Comparison of ENCODE assay signal across 8 mouse cellular contexts in the genomic region with DNA sequence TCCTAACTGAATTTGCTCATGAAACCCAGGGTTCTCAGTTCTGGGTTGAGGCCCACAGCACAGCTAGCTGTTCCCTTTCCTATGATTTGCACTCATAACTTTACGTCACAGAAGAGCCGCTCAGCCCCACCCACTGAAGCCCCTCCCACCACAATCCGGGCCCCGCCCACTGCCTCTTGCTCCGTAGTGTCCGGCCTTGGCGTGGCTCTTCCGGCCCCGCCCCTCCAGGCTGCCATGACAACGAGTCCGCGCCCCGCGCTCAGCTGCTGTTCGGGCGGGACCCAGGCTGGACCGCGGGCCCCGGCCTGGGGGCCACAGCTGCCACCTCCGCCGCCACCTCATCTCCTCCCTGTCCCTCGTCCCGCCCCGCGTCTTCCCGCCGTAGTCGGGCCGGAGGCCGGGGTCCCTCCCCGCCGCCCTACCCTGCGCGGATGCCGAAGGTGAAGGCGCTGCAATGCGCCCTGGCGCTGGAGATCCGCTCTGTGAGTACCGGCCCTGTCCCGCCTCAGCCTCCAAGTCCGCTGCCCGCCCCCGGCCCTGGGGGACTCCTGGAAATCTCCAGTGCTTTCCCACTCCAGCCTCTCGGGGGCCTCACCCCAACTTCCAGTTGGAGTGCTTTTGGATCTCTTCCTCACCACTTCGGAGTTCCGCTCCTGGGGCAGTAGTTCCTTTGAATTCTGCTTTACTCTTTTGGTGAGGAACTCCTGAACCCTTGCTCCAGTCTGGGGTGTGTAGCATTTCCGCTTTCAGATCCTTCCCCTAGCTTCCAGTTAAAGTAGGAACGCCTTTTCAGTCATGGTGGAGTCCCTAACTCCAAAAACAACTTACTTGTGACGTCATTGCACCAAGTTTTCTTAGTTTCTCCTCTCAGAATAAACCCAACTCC. TPM values are rescaled to one million over a fixed set of nuclear protein-coding genes. Genes with fewer than 3 reads are reported as not detected.
DNase-seq lines count a peak whose midpoint lies in the region; ATAC-seq lines count a peak whose summit lies in the region.

TSS of gene Spata6 (plus strand) at position 209 of the 886 bp plus-strand sequence.

- H3K9me3 ChIP-seq in intestine, embryonic 16.5 days (ENCODE audit: control insufficient read depth, low read length) = no peaks in the 10 kb centered on the region
- H3K9me3 ChIP-seq in midbrain, embryonic 10.5 days (replicated peaks) = no peaks in the 10 kb centered on the region

- WGBS in intestine, embryonic 16.5 days = under 1% methylated on average over 48 of the region's 50 CpGs
- WGBS in midbrain, embryonic 10.5 days = under 1% methylated on average over 50 of the region's 50 CpGs

- H3K4me1 ChIP-seq in intestine, embryonic 16.5 days (ENCODE audit: control insufficient read depth, insufficient read depth, low read length) = peaks cover 4% of the 10 kb centered on the region
- peaks cover 17% of the 10 kb centered on the region for H3K4me1 ChIP-seq in midbrain, embryonic 10.5 days

- H3K4me2 ChIP-seq in intestine, embryonic 16.5 days (ENCODE audit: low read depth, low read length) = peak within 1 kb of the TSS; percentile 70

- peak; percentile 99 for ATAC-seq in intestine, embryonic 16.5 days

- peak within 1 kb of the TSS; percentile 65 for H3K4me3 ChIP-seq in intestine, embryonic 16.5 days (ENCODE audit: low read length)
- H3K4me3 ChIP-seq in midbrain, embryonic 10.5 days = peak within 1 kb of the TSS; percentile 95

- DNase-seq in adrenal gland, adult 8-10 months = peak; percentile 88
- DNase-seq in embryo, embryonic 9.5 days (ENCODE audit: extremely low spot score) = peak; percentile 94
- peak; percentile 81 to 88 for DNase-seq in gastrocnemius, postnatal 4 days (ENCODE audit: low spot score in 2 of 2)
- DNase-seq in left cerebral cortex, postnatal 36 days (ENCODE audit: low spot score in 2 of 2) = peak; percentile 28 to 32
- DNase-seq in midbrain, embryonic 10.5 days (ENCODE audit: low spot score) = peak; percentile 90
- peak; percentile 25 to 29 for DNase-seq in right cerebral cortex, postnatal 36 days (ENCODE audit: low spot score in 2 of 2)
- peak; percentile 81 to 91 for DNase-seq in urinary bladder, postnatal 4 days (ENCODE audit: low spot score in 2 of 2)

- no peaks in the 10 kb centered on the region for H3K27me3 ChIP-seq in intestine, embryonic 16.5 days (replicated peaks; ENCODE audit: control insufficient read depth, insufficient read depth, low read length)
- H3K27me3 ChIP-seq in midbrain, embryonic 10.5 days (ENCODE audit: low read depth, poor library complexity, severe bottlenecking) = no peaks in the 10 kb centered on the region

- H3K9ac ChIP-seq in intestine, embryonic 16.5 days (ENCODE audit: low read depth, low read length) = peak within 1 kb of the TSS; percentile 73

- H3K27ac ChIP-seq in intestine, embryonic 16.5 days (ENCODE audit: low read length) = peak within 1 kb of the TSS; percentile 62
- H3K27ac ChIP-seq in midbrain, embryonic 10.5 days (replicated peaks) = peak within 1 kb of the TSS; percentile 91

- intact Hi-C loops in left cerebral cortex, postnatal 36 days (cut with DNase I) = no loop called here

- no peaks in the 10 kb centered on the region for H3K36me3 ChIP-seq in intestine, embryonic 16.5 days (ENCODE audit: control insufficient read depth, insufficient read depth, low read length)
- H3K36me3 ChIP-seq in midbrain, embryonic 10.5 days = no peaks in the 10 kb centered on the region; the same call in 1 of the 2 replicates

RNA-seq across cellular contexts. Expression of gene Spata6, which starts in this region (rescaled TPM):
- total RNA-seq in adrenal gland, adult 8-10 months (2022) = 10 to 100 TPM in 2 of 4 experiments, 1 to 10 TPM in 2; 9.4 to 19.8 (median 13.1) TPM
- 10 to 100 TPM; 15.5 to 19.8 TPM for total RNA-seq in gastrocnemius, postnatal 4 days (2021)
- polyA plus RNA-seq in intestine, embryonic 16.5 days (2015; fragmentation: Nextera tagmentation; extraction: Ambion mirVana) = 13.5 and 14.0 TPM in 2 replicates
- total RNA-seq in left cerebral cortex, postnatal 36 days (2021) = 1 to 10 TPM; 2.7 to 5.5 TPM
- 33.1 and 33.7 TPM in 2 replicates for polyA plus RNA-seq in midbrain, embryonic 10.5 days (2016; fragmentation: Nextera tagmentation; extraction: Ambion mirVana)

Comparison
In these comparisons a context has a peak if more than half of its experiments do, and no peak if none do; other contexts are left out.
1. Peak in every context shown above with its lines: DNase-seq, ATAC-seq, H3K4me3 ChIP-seq and H3K27ac ChIP-seq.
2. DNase-seq: peak in every context shown above with its lines; median percentile 94 in embryo, embryonic 9.5 days; 90 in midbrain, embryonic 10.5 days; 88 in adrenal gland, adult 8-10 months; 86 in urinary bladder, postnatal 4 days; 84 in gastrocnemius, postnatal 4 days; 30 in left cerebral cortex, postnatal 36 days; 27 in right cerebral cortex, postnatal 36 days.